Mouse (Mus musculus) hindbrain, postnatal 0 days (tissue): ENCODE measurements around the gene Tomm34. TPM values are rescaled to one million over a fixed set of nuclear protein-coding genes. Genes with fewer than 3 reads are reported as not detected.

ENCODE experiments used
- ATAC-seq: fragments of 200-750 bp; cut with Nextera tagmentation; 2 replicates; pipeline ENCODE4 v1.8.0; 2017; ENCODE audit warnings: mild to moderate bottlenecking, moderate TSS enrichment, moderate library complexity
- DNase-seq: peaks from one replicate; pipeline ENCODE4 v3.0.0-alpha.2; 2015; ENCODE audit warnings: low spot score
- H3K27ac ChIP-seq: fragments of 300-500 bp; sonication (generic); 2 replicates; pipeline ENCODE4 v1.5.1; 2014; ENCODE audit warnings: mild to moderate bottlenecking
- H3K27me3 ChIP-seq: fragments of 300-500 bp; sonication (generic); 2 replicates; pipeline ENCODE4 v1.6.1; 2014; ENCODE audit warnings: low read length, mixed read lengths; ENCODE audit not compliant: insufficient read depth
- H3K36me3 ChIP-seq: fragments of 300-500 bp; sonication (generic); 2 replicates; pipeline ENCODE4 v1.6.1; 2014; ENCODE audit warnings: low read length, mixed read lengths; ENCODE audit not compliant: insufficient read depth
- H3K4me1 ChIP-seq: fragments of 300-500 bp; sonication (generic); 2 replicates; pipeline ENCODE4 v1.6.1; 2014; ENCODE audit warnings: antibody characterized with exemption, low read length, mixed read lengths; ENCODE audit not compliant: insufficient read depth
- H3K4me2 ChIP-seq: fragments of 300-500 bp; sonication (generic); 2 replicates; pipeline ENCODE4 v1.6.1; 2014; ENCODE audit warnings: low read depth, mild to moderate bottlenecking, low read length, moderate library complexity, mixed read lengths
- H3K4me3 ChIP-seq: fragments of 300-500 bp; sonication (generic); 2 replicates; pipeline ENCODE4 v1.5.1; 2014; ENCODE audit warnings: low read length
- H3K9ac ChIP-seq: fragments of 300-500 bp; sonication (generic); replicated peaks from 2 replicates; pipeline ENCODE4 v1.6.1; 2014; ENCODE audit warnings: mild to moderate bottlenecking, low read length, moderate library complexity, mixed read lengths
- H3K9me3 ChIP-seq: fragments of 300-500 bp; sonication (generic); 2 replicates; pipeline ENCODE4 v1.6.1; 2016; ENCODE audit warnings: low read length, mixed read lengths
- CTCF ChIP-seq: IDR thresholded peaks from 2 replicates; pipeline ENCODE4 v1.5.1; 2016; ENCODE audit warnings: antibody characterized with exemption, control low read depth, low read depth
- WGBS: fragments of 180-500 bp; shearing (Covaris S2); extraction: QIAGEN DNeasy Blood & Tissue Kit; methylation state at CpG from one replicate; pipeline ENCODE4 v1.1.7; 2014; 5-methylcytosine and 5-hydroxymethylcytosine counted together
- polyA plus RNA-seq: library from polyadenylated mRNA; unstranded; fragments of >200 nt; fragmentation: Nextera tagmentation; extraction: Ambion mirVana; gene quantifications from 2 replicates; pipeline ENCODE4 v1.2.1, GENCODE M21; 2015
- total RNA-seq: library from RNA; depleted of rRNA; stranded (reverse); fragments of >200 nt; gene quantifications from 2 replicates; pipeline ENCODE4 v1.2.3, GENCODE M21; 2014

Tomm34 gene
- total and polyA plus RNA-seq, 2 experiments from 2014 or later: 38.9 to 45.8 TPM

DNA sequence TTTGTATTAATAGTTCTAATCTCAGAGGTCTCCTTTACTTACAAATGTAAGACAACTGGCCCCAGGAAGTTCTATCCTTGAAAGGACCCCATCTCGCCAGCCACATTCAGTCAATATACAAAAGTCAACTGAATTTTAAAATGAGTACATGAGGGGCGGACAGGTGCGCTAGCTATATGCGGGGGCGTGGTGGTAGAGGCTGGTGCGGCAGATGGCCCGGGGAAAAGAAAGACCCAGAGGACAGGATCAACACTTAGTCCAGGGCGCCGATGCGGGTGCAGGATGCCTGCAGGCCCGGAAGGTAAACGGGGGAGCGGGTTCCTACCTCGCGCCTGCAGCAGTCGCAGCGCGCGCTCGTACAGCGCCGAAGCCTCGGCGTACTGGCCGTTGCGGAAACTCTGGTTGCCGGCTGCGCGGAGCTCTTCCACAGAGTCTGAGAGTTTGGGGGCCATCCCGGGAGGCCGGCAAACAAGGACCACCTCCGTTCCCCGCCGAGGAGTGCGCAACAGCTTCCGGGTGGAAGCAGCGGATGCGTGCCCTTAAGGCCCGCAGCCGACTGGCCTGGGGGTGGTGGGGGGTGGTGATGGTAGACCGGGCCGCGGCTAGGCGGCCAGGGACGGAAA, 716 bp downstream of the Tomm34 start, which contains the start of gene Stk4:
TSS of gene Stk4 (plus strand) at position 181 of the 623 bp plus-strand sequence.
- WGBS: 2% methylated on average over 45 of the region's 45 CpGs
- H3K36me3 ChIP-seq: 0 out of 2 replicates have a peak, but pooled peaks cover 7% of the 10 kb centered on the region
- DNase-seq (peak; percentile 64), ATAC-seq (peak; percentile 48)
- no peaks in the 10 kb centered on the region for H3K27me3 ChIP-seq
- peak within 1 kb of the TSS; percentile 86 for H3K27ac ChIP-seq
- no peaks in the 10 kb centered on the region for H3K9me3 ChIP-seq
- peak within 1 kb of the TSS; percentile 86 for H3K9ac ChIP-seq
- H3K4me2 ChIP-seq: peak within 1 kb of the TSS; percentile 85
- no peak for TF ChIP-seq CTCF
- peaks cover 11% of the 10 kb centered on the region for H3K4me1 ChIP-seq
- H3K4me3 ChIP-seq: peak within 1 kb of the TSS; percentile 84

DNA sequence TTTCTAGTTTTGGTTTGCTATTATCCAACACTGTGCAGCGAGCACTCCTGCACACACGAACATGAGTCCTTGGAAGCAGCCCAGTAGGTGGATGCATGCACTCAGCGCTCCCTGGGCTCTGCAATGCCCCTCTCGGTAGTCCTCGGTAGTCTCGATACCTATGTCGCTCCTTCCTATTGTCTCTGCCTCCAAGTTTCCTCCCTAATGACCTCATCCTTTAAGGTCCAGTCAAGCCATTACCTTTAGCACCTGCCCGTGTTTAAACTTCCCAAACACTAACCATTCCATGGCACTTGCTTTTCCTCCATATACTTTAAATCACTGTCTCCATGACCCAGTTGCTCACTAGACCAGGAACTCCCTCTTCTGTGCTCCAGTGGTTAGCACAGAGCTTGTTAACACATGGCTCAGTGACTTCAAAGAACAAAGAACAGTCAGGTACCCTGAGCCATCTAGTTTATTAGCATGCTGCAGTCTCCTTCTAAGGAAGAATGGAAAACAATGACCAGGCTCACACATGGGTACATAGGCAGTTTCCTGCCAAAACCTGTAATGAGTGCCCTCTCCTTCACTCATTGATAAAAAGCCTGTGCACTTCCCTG, 11.2 kb downstream of the Tomm34 start:
- DNase-seq: no peak
- Histone ChIP-seq H3K27me3 (no peaks in the 10 kb centered on the region), H3K4me1 (no peaks in the 10 kb centered on the region), H3K4me3 (no peak overlapping the region), H3K36me3 (peaks cover 71% of the 10 kb centered on the region), H3K9me3 (no peaks in the 10 kb centered on the region), H3K27ac (no peak overlapping the region), H3K9ac (no peak overlapping the region), H3K4me2 (no peak overlapping the region)
- no peak for ATAC-seq
- WGBS: 88% methylated on average over 8 of the region's 8 CpGs
- no peak for TF ChIP-seq CTCF

DNA sequence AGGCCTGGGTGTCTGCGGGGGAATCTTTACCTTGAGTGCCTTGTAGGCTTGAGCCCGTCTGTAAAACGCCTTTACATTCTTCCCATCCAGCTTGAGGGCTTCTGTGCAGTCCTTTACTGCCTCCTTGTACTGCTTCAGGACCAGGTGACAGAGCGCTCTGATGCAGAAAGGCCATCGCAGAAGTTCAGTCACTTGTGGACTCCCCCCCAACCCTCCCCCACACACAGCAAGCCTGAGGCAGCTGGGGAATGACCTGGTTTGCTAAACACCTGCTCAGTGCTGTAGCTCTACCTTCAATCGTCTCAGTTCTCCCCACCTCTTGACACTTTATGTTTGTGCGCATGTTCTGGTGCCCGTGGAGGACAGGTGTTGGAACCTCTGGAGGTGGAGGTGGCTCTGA, 16.3 kb downstream of the Tomm34 start:
- WGBS: 96% methylated on average over 8 of the region's 8 CpGs
- TF ChIP-seq CTCF: no peak
- no peak overlapping the region for H3K4me2 ChIP-seq
- DNase-seq (no peak), ATAC-seq (no peak)
- peaks cover 63% of the 10 kb centered on the region for H3K36me3 ChIP-seq
- H3K4me1 ChIP-seq: no peaks in the 10 kb centered on the region
- no peak overlapping the region for H3K27ac ChIP-seq
- no peak overlapping the region for H3K9ac ChIP-seq
- H3K27me3 ChIP-seq: no peaks in the 10 kb centered on the region
- no peak overlapping the region for H3K4me3 ChIP-seq
- no peaks in the 10 kb centered on the region for H3K9me3 ChIP-seq

DNA sequence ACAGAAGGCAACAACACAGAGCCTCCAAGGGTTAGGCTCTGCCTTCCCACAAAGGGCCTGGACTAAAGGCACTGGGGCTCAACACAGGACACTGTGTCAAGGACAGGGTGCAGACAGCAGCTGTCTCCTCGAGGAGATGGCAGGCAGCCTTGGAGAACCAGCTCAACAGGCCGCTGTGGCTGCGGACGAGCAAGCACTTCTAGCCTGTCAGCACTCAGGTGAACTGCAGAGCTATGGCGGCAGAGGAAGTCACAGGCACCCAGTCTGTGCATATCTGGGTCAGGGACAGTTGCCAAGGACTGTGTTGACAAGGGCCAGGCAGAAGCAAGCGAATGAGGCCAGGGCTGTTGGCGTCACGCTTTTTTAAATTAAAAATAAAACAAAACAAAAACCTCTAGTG, 17.2 kb downstream of the Tomm34 start:
- Histone ChIP-seq H3K4me3 (no peak overlapping the region), H3K9me3 (no peaks in the 10 kb centered on the region), H3K27me3 (no peaks in the 10 kb centered on the region), H3K4me2 (no peak overlapping the region), H3K4me1 (no peaks in the 10 kb centered on the region), H3K36me3 (peaks cover 54% of the 10 kb centered on the region), H3K9ac (no peak overlapping the region), H3K27ac (no peak overlapping the region)
- ATAC-seq (no peak), DNase-seq (no peak)
- 83% methylated on average over 8 of the region's 8 CpGs for WGBS
- TF ChIP-seq CTCF: no peak

DNA sequence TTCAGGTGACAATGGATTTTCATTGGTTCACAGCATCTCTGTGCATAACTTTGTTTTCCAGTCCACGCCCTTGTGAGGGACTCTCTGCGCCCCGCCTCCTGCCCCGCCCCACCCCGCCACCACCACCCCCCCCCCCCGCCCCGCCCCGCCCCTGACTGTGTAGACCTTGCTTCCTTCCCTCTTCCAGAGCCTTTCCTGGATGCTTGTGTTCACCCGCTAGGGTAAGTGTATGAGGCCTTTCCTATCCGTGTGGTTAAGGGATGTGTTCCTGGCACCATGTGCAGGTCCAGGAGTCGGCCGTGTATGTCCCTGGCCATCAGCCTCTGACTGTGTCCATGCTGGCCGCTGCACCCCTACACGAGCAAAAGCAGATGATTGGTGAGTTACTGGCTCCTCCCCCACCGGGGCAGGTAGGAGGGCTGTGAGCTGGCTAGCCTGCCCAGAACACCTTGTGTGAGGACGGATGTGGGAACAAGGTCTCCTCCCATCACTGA, 23.7 kb downstream of the Tomm34 start:
- no peak overlapping the region for H3K9ac ChIP-seq
- DNase-seq (peak; percentile 47), ATAC-seq (peak; percentile 75)
- peaks cover 3% of the 10 kb centered on the region; the same call in 1 of the 2 replicates for H3K36me3 ChIP-seq
- no peak for TF ChIP-seq CTCF
- no peaks in the 10 kb centered on the region for H3K9me3 ChIP-seq
- H3K4me1 ChIP-seq: no peaks in the 10 kb centered on the region
- peak overlapping the region; percentile 27 for H3K4me3 ChIP-seq
- no peaks in the 10 kb centered on the region for H3K27me3 ChIP-seq
- 9% methylated on average over 16 of the region's 16 CpGs for WGBS
- peak overlapping the region; percentile 51 for H3K4me2 ChIP-seq
- no peak overlapping the region for H3K27ac ChIP-seq

DNA sequence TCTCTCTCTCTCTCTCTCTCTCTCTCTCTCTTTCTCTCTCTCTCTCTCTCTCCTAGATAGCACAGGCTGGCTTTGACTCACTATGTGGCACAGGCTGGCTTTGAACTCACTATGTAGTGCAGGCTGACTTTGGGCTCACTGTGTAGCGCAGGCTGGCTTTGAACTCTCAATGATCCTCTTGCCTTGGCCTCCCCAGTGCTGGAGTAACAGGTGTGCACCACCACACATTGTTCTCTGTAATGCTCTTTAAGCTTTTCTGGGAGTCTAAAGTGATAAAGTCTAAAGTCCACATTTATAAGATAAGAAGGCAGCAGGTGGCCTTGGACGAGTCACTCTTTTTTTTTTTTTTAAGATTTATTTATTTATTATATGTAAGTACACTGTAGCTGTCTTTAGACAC, 29.4 kb downstream of the Tomm34 start:
- Histone ChIP-seq H3K36me3 (no peaks in the 10 kb centered on the region), H3K4me2 (no peak overlapping the region), H3K9me3 (no peaks in the 10 kb centered on the region), H3K4me1 (no peaks in the 10 kb centered on the region), H3K9ac (no peak overlapping the region), H3K4me3 (no peak overlapping the region), H3K27me3 (no peaks in the 10 kb centered on the region), H3K27ac (no peak overlapping the region)
- no peak for TF ChIP-seq CTCF
- WGBS: 91% methylated on average over 2 of the region's 2 CpGs
- DNase-seq: no peak
- ATAC-seq: no peak

DNA sequence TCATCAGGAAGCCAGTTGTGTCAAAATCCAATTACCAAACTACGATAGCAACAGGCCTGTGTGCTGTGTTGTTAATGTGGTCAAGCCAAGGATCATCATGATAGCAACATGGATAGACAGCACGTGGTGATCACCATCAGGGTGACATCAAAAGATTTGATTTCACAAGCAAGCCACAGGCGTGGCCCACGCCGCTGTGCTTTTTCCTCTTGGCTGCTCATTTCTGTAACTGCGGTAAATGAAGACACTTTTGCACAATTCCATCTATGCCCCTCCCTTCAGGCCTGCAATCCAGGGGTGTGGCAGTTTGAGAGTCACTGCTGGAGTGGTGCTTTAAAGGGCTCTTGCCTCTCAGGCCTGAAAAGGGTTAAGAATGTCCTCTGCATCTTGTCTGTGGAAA, 30.0 kb downstream of the Tomm34 start:
- WGBS: 88% methylated on average over 6 of the region's 6 CpGs
- Histone ChIP-seq H3K4me1 (no peaks in the 10 kb centered on the region), H3K4me3 (no peak overlapping the region), H3K9ac (no peak overlapping the region), H3K27ac (no peak overlapping the region), H3K27me3 (no peaks in the 10 kb centered on the region), H3K9me3 (no peaks in the 10 kb centered on the region), H3K4me2 (no peak overlapping the region), H3K36me3 (no peaks in the 10 kb centered on the region)
- ATAC-seq (no peak), DNase-seq (no peak)
- no peak for TF ChIP-seq CTCF
